Mouse (Mus musculus): Measurements from ENCODE around the gene Snrpg. TPM values are rescaled to one million over a fixed set of nuclear protein-coding genes. Genes with fewer than 3 reads are reported as not detected.
"Not testable (repeated sequence)": the region's sequence is repeated elsewhere in the genome, so short reads cannot be mapped to it uniquely, and the experiment has no call there.

Gene Snrpg
- 768 and 781 TPM in 2 replicates for polyA plus RNA-seq (2015; fragmentation: Nextera tagmentation; extraction: Ambion mirVana)

GRCm38 (mm10) chr6:86370764-86371339 lies at the start of gene Snrpg:
Gene Snrpg (plus strand): TSS chr6:86371304.
- Histone ChIP-seq H3K27ac (peak within 1 kb of the TSS; percentile 92), H3K36me3 (peaks cover 21% of the 10 kb centered on the region), H3K4me2 (peak within 1 kb of the TSS; percentile 87), H3K4me3 (peak within 1 kb of the TSS; percentile 85), H3K27me3 (no peaks in the 10 kb centered on the region), H3K4me1 (peaks cover 31% of the 10 kb centered on the region), H3K9ac (peak within 1 kb of the TSS; percentile 93), H3K9me3 (no peaks in the 10 kb centered on the region)
- WGBS = 19% methylated on average over 15 of the region's 15 CpGs
- peak; percentile 29; the same call in 1 of the 2 replicates for ATAC-seq (ENCODE audit: insufficient number of reproducible peaks, insufficient read depth, low FRiP score, low TSS enrichment, low read depth)

DNA sequence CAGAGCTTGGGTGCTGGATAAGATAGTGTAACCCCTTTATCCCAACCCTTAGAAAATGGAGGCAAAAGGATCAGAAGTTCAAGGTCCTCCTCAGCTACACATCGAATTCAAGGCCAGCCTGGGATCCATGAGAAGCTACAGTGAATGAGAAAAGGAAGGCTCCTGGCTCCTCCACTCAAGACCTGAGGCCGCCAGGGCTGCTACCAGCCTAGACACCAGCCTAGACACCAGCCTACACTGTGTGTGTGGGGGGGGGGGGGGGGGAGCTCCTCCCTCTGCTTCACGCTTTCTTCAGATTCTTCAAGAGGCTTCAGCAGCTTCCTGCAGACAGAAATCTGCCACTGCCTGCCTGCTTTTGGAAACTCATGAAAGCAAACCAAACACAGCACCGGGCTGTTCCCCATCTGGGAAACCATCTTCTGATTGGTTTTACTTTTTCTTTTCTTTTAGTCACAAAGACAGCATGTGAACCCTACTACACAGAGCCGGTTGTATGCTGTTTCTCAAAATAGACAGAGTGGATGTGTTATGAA lies 49.0 kb upstream of the Snrpg start:
- Histone ChIP-seq H3K4me1 (no peaks in the 10 kb centered on the region), H3K36me3 (no peaks in the 10 kb centered on the region), H3K27ac (no peak overlapping the region), H3K9me3 (no peaks in the 10 kb centered on the region), H3K9ac (no peak overlapping the region), H3K4me3 (no peak overlapping the region), H3K27me3 (no peaks in the 10 kb centered on the region), H3K4me2 (no peak overlapping the region)
- ATAC-seq (ENCODE audit: insufficient number of reproducible peaks, insufficient read depth, low FRiP score, low TSS enrichment, low read depth) = no peak
- 86% methylated on average over 5 of the region's 5 CpGs for WGBS

GRCm38 (mm10) chr6:86322991-86323390 lies 48.1 kb upstream of the Snrpg start:
- Histone ChIP-seq H3K9ac (no peak overlapping the region), H3K36me3 (no peaks in the 10 kb centered on the region), H3K4me3 (no peak overlapping the region), H3K9me3 (no peaks in the 10 kb centered on the region), H3K27me3 (no peaks in the 10 kb centered on the region), H3K4me2 (no peak overlapping the region), H3K27ac (no peak overlapping the region), H3K4me1 (no peaks in the 10 kb centered on the region)
- ATAC-seq (ENCODE audit: insufficient number of reproducible peaks, insufficient read depth, low FRiP score, low TSS enrichment, low read depth) = no peak
- 94% methylated on average over 9 of the region's 9 CpGs for WGBS

- H3K4me1 ChIP-seq = no peaks in the 10 kb centered on the region
- H3K27ac ChIP-seq = no peak overlapping the region
- no peak overlapping the region for H3K4me3 ChIP-seq
- 63% methylated on average over 3 of the region's 3 CpGs for WGBS
- no peaks in the 10 kb centered on the region for H3K27me3 ChIP-seq
- ATAC-seq (ENCODE audit: insufficient number of reproducible peaks, insufficient read depth, low FRiP score, low TSS enrichment, low read depth) = no peak
- no peaks in the 10 kb centered on the region for H3K36me3 ChIP-seq
- no peak overlapping the region for H3K9ac ChIP-seq
- H3K4me2 ChIP-seq = no peak overlapping the region
- no peaks in the 10 kb centered on the region for H3K9me3 ChIP-seq
These were observed 46.7 kb upstream of the Snrpg start for GRCm38 (mm10) chr6:86324400-86324799.

GRCm38 (mm10) chr6:86325646-86326045 lies 45.5 kb upstream of the Snrpg start:
- H3K4me1 ChIP-seq = no peaks in the 10 kb centered on the region

GRCm38 (mm10) chr6:86326866-86327265 lies 44.2 kb upstream of the Snrpg start:
- no peak overlapping the region for H3K9ac ChIP-seq
- ATAC-seq (ENCODE audit: insufficient number of reproducible peaks, insufficient read depth, low FRiP score, low TSS enrichment, low read depth) = no peak
- WGBS = 88% methylated on average over 18 of the region's 18 CpGs

More at GRCm38 (mm10) chr6:86325646-86326045, 45.5 kb upstream of the Snrpg start:
- H3K9me3 ChIP-seq = peaks cover 4% of the 10 kb centered on the region; the same call in 1 of the 2 replicates
- ATAC-seq (ENCODE audit: insufficient number of reproducible peaks, insufficient read depth, low FRiP score, low TSS enrichment, low read depth) = no peak
- 81% methylated on average over 5 of the region's 5 CpGs for WGBS
- H3K27me3 ChIP-seq = no peaks in the 10 kb centered on the region
- no peak overlapping the region for H3K4me3 ChIP-seq
- H3K9ac ChIP-seq = no peak overlapping the region
- no peak overlapping the region for H3K27ac ChIP-seq
- H3K4me2 ChIP-seq = no peak overlapping the region
- no peaks in the 10 kb centered on the region for H3K36me3 ChIP-seq

GRCm38 (mm10) chr6:86328369-86328768 lies 42.7 kb upstream of the Snrpg start:
- Histone ChIP-seq H3K4me1 (no peaks in the 10 kb centered on the region), H3K4me3 (no peak overlapping the region), H3K27me3 (no peaks in the 10 kb centered on the region), H3K9ac (no peak overlapping the region), H3K9me3 (peaks cover 4% of the 10 kb centered on the region; the same call in 1 of the 2 replicates), H3K27ac (no peak overlapping the region), H3K4me2 (no peak overlapping the region), H3K36me3 (no peaks in the 10 kb centered on the region)
- no peak for ATAC-seq (ENCODE audit: insufficient number of reproducible peaks, insufficient read depth, low FRiP score, low TSS enrichment, low read depth)
- 51% methylated on average over 3 of the region's 3 CpGs for WGBS

More at GRCm38 (mm10) chr6:86326866-86327265, 44.2 kb upstream of the Snrpg start:
- Histone ChIP-seq H3K4me2 (no peak overlapping the region), H3K4me1 (no peaks in the 10 kb centered on the region), H3K4me3 (no peak overlapping the region), H3K27me3 (no peaks in the 10 kb centered on the region), H3K36me3 (no peaks in the 10 kb centered on the region), H3K9me3 (peaks cover 4% of the 10 kb centered on the region; the same call in 1 of the 2 replicates), H3K27ac (no peak overlapping the region)

DNA sequence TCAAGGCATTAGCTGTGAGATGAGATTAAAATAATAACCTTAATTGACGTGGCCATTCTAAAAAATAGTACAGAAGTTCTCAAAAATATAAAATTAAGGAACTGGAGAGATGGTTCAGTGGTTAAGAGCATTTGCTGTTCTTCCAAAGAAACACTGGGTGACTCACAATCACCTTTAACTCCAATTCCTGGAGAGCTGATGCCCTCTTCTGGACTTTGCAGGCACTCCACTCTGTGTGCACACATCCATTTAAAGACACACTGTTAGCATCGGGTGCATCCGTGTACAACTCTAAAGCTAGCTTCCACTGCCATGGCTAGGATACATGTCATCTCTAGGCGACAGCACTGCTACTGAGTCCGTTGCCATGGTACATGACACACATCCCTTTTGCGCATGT lies 41.2 kb upstream of the Snrpg start:
- no peak for ATAC-seq (ENCODE audit: insufficient number of reproducible peaks, insufficient read depth, low FRiP score, low TSS enrichment, low read depth)
- Histone ChIP-seq H3K27ac (no peak overlapping the region), H3K27me3 (no peaks in the 10 kb centered on the region), H3K4me3 (no peak overlapping the region), H3K9ac (no peak overlapping the region), H3K4me1 (no peaks in the 10 kb centered on the region), H3K36me3 (no peaks in the 10 kb centered on the region), H3K9me3 (peaks cover 4% of the 10 kb centered on the region; the same call in 1 of the 2 replicates), H3K4me2 (no peak overlapping the region)
- WGBS = 95% methylated on average over 6 of the region's 6 CpGs

- Histone ChIP-seq H3K9ac (no peak overlapping the region), H3K4me2 (no peak overlapping the region), H3K4me3 (no peak overlapping the region), H3K27me3 (no peaks in the 10 kb centered on the region), H3K4me1 (peaks cover 6% of the 10 kb centered on the region; the same call in 1 of the 2 replicates), H3K27ac (no peak overlapping the region), H3K36me3 (no peaks in the 10 kb centered on the region), H3K9me3 (peaks cover 5% of the 10 kb centered on the region; the same call in 1 of the 2 replicates)
- no peak for ATAC-seq (ENCODE audit: insufficient number of reproducible peaks, insufficient read depth, low FRiP score, low TSS enrichment, low read depth)
- 59% methylated on average over 11 of the region's 11 CpGs for WGBS
These were observed 35.8 kb upstream of the Snrpg start for GRCm38 (mm10) chr6:86335121-86335849.

GRCm38 (mm10) chr6:86335860-86336259 lies 35.2 kb upstream of the Snrpg start:
- Histone ChIP-seq H3K9me3 (peaks cover 5% of the 10 kb centered on the region; the same call in 1 of the 2 replicates), H3K4me2 (no peak overlapping the region), H3K36me3 (no peaks in the 10 kb centered on the region), H3K4me3 (no peak overlapping the region), H3K27ac (no peak overlapping the region), H3K9ac (no peak overlapping the region), H3K27me3 (no peaks in the 10 kb centered on the region), H3K4me1 (peaks cover 6% of the 10 kb centered on the region; the same call in 1 of the 2 replicates)
- WGBS = 56% methylated on average over 5 of the region's 5 CpGs
- ATAC-seq (ENCODE audit: insufficient number of reproducible peaks, insufficient read depth, low FRiP score, low TSS enrichment, low read depth) = no peak

- H3K4me2 ChIP-seq; H3K36me3 ChIP-seq; H3K27me3 ChIP-seq; H3K9ac ChIP-seq; H3K27ac ChIP-seq; H3K4me3 ChIP-seq; H3K4me1 ChIP-seq; ATAC-seq (ENCODE audit: insufficient number of reproducible peaks, insufficient read depth, low FRiP score, low TSS enrichment, low read depth); H3K9me3 ChIP-seq: not testable (repeated sequence)
- 89% methylated on average over 4 of the region's 4 CpGs for WGBS
These were observed 34.8 kb upstream of the Snrpg start for GRCm38 (mm10) chr6:86336340-86336739.
